Mouse (Mus musculus): ENCODE measurements around the gene Ctnnb1. TPM values are rescaled to one million over a fixed set of nuclear protein-coding genes. Genes with fewer than 3 reads are reported as not detected.
A peak's percentile ranks its signal among the peaks of the same experiment; 100 is the strongest.

Gene Ctnnb1
- total and polyA plus RNA-seq, 2 experiments from 2014 or later: 287 to 986 TPM

GRCm38 (mm10) chr9:120932797-120933586 lies 4.0 kb downstream of the Ctnnb1 start:
- Histone ChIP-seq H3K4me3 (ENCODE audit: low read length) (peak overlapping the region; percentile 86), H3K4me1 (ENCODE audit: insufficient read depth, low read length) (peaks cover 26% of the 10 kb centered on the region), H3K9ac (replicated peaks; ENCODE audit: low read length) (peak overlapping the region; percentile 91), H3K4me2 (ENCODE audit: low read depth, low read length) (peak overlapping the region; percentile 65), H3K36me3 (ENCODE audit: insufficient read depth, low read length) (no peaks in the 10 kb centered on the region), H3K27ac (peak overlapping the region; percentile 95), H3K27me3 (ENCODE audit: insufficient read depth, low read length) (no peaks in the 10 kb centered on the region), H3K9me3 (ENCODE audit: low read length) (no peaks in the 10 kb centered on the region)
- TF ChIP-seq CTCF (IDR thresholded peaks at IDR 0.05; ENCODE audit: low read depth): no peak
- DNase-seq (ENCODE audit: low spot score) (peak; percentile 99), ATAC-seq (peak; percentile 92)
- WGBS: 7% methylated on average over 72 of the region's 78 CpGs

DNA sequence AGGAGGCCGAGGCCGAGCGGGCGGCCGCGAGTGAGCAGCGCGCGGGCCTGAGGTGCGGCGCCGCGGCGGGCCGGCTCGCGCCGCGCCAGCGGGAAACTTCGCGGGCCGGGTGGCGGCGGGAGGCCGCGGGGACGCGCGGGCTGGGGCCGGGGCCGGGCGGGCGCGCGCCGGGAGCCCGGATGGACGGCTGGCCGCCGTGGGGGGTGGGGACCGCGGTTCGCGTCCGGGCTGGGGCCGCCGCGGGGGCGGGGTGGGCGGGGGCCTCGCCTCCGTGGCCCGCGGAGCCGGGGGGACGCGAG lies 4.5 kb downstream of the Ctnnb1 start:
- H3K27ac ChIP-seq: peak overlapping the region; percentile 95
- TF ChIP-seq CTCF (IDR thresholded peaks at IDR 0.05; ENCODE audit: low read depth): no peak
- H3K4me3 ChIP-seq (ENCODE audit: low read length): peak overlapping the region; percentile 86
- WGBS: under 1% methylated on average over 48 of the region's 58 CpGs
- ATAC-seq (no peak), DNase-seq (ENCODE audit: low spot score) (no peak)
- no peaks in the 10 kb centered on the region for H3K36me3 ChIP-seq (ENCODE audit: insufficient read depth, low read length)
- H3K4me1 ChIP-seq (ENCODE audit: insufficient read depth, low read length): peaks cover 26% of the 10 kb centered on the region
- peak overlapping the region; percentile 65 for H3K4me2 ChIP-seq (ENCODE audit: low read depth, low read length)
- no peaks in the 10 kb centered on the region for H3K27me3 ChIP-seq (ENCODE audit: insufficient read depth, low read length)
- no peaks in the 10 kb centered on the region for H3K9me3 ChIP-seq (ENCODE audit: low read length)
- peak overlapping the region; percentile 91 for H3K9ac ChIP-seq (replicated peaks; ENCODE audit: low read length)

DNA sequence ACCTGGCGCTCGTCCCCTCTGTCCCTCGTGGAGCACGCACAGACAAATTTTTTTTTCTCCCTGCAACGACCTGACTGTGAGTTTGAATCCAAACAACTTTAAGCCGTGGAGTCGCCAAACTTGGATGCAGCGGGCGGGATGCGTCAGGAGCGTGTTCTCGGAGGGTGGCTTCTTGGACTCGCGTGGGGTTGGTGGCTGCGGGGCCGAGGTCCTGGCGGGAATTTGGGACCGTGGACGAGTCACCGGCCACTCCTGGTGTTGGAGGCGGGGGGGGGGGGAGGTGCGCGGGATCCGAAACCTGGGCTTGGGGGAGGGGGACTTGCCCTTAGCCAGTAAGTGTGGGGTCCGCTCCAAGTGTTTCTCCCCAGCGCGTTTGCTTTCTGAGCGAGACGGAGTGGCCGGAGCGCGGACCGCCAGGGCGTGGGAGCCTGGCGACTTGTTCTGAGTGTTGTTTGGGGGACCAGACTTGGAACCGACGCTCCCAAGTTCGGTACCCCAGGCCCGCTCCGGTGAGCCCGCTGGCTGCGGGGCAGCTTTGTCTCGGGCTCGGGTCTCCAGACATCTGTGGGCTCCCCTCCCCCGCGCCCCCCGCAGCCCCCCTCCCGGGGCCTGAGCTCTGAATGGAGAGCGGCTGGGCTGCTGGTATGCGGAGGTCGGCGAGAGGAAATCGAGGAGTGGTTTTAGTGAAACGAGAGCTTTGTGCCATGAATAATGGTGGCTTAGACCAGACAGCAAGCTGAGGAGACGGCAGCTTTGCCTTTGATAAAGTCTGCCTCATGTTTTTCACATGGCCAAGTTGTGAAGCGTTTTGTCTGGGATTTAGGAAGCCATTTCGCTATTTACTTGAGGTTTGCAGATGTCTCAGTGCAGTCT lies 5.1 kb downstream of the Ctnnb1 start:
- no peaks in the 10 kb centered on the region for H3K9me3 ChIP-seq (ENCODE audit: low read length)
- H3K4me3 ChIP-seq (ENCODE audit: low read length): peak overlapping the region; percentile 86
- DNase-seq (ENCODE audit: low spot score) (peak; percentile 63), ATAC-seq (peak; percentile 36; the same call in 1 of the 2 replicates)
- peak overlapping the region; percentile 95 for H3K27ac ChIP-seq
- peaks cover 26% of the 10 kb centered on the region for H3K4me1 ChIP-seq (ENCODE audit: insufficient read depth, low read length)
- H3K9ac ChIP-seq (replicated peaks; ENCODE audit: low read length): peak overlapping the region; percentile 91
- peak overlapping the region; percentile 65 for H3K4me2 ChIP-seq (ENCODE audit: low read depth, low read length)
- under 1% methylated on average over 55 of the region's 57 CpGs for WGBS
- no peaks in the 10 kb centered on the region for H3K27me3 ChIP-seq (ENCODE audit: insufficient read depth, low read length)
- no peak for TF ChIP-seq CTCF (IDR thresholded peaks at IDR 0.05; ENCODE audit: low read depth)
- H3K36me3 ChIP-seq (ENCODE audit: insufficient read depth, low read length): no peaks in the 10 kb centered on the region

- Histone ChIP-seq H3K4me2 (ENCODE audit: low read depth, low read length) (peak overlapping the region; percentile 65), H3K36me3 (ENCODE audit: insufficient read depth, low read length) (no peaks in the 10 kb centered on the region), H3K9me3 (ENCODE audit: low read length) (no peaks in the 10 kb centered on the region), H3K9ac (replicated peaks; ENCODE audit: low read length) (peak overlapping the region; percentile 91), H3K4me3 (ENCODE audit: low read length) (peak overlapping the region; percentile 86), H3K27me3 (ENCODE audit: insufficient read depth, low read length) (no peaks in the 10 kb centered on the region), H3K27ac (peak overlapping the region; percentile 95; the same call in 1 of the 2 replicates), H3K4me1 (ENCODE audit: insufficient read depth, low read length) (peaks cover 30% of the 10 kb centered on the region)
- 9% methylated on average over 14 of the region's 14 CpGs for WGBS
- DNase-seq (ENCODE audit: low spot score) (no peak), ATAC-seq (no peak)
- no peak for TF ChIP-seq CTCF (IDR thresholded peaks at IDR 0.05; ENCODE audit: low read depth)
These were observed 6.0 kb downstream of the Ctnnb1 start for GRCm38 (mm10) chr9:120934821-120935633.

- TF ChIP-seq CTCF (IDR thresholded peaks at IDR 0.05; ENCODE audit: low read depth): no peak
These were observed 6.6 kb downstream of the Ctnnb1 start for GRCm38 (mm10) chr9:120935634-120935922.

GRCm38 (mm10) chr9:120936351-120936750 lies 7.3 kb downstream of the Ctnnb1 start:
- Histone ChIP-seq H3K4me1 (ENCODE audit: insufficient read depth, low read length) (peaks cover 30% of the 10 kb centered on the region), H3K27me3 (ENCODE audit: insufficient read depth, low read length) (no peaks in the 10 kb centered on the region), H3K4me2 (ENCODE audit: low read depth, low read length) (peak overlapping the region; percentile 65), H3K36me3 (ENCODE audit: insufficient read depth, low read length) (no peaks in the 10 kb centered on the region), H3K9ac (replicated peaks; ENCODE audit: low read length) (no peak overlapping the region; the same call in 1 of the 2 replicates), H3K9me3 (ENCODE audit: low read length) (no peaks in the 10 kb centered on the region), H3K4me3 (ENCODE audit: low read length) (peak overlapping the region; percentile 86), H3K27ac (no peak overlapping the region)
- ATAC-seq: no peak
- WGBS: 10% methylated on average over 8 of the region's 8 CpGs
- peak; percentile 88 for DNase-seq (ENCODE audit: low spot score)
- peak; percentile 85 for TF ChIP-seq CTCF (IDR thresholded peaks at IDR 0.05; ENCODE audit: low read depth)

More at GRCm38 (mm10) chr9:120935634-120935922, 6.6 kb downstream of the Ctnnb1 start:
- DNase-seq (ENCODE audit: low spot score): no peak
- peaks cover 30% of the 10 kb centered on the region for H3K4me1 ChIP-seq (ENCODE audit: insufficient read depth, low read length)
- H3K27me3 ChIP-seq (ENCODE audit: insufficient read depth, low read length): no peaks in the 10 kb centered on the region
- WGBS: 12% methylated on average over 4 of the region's 4 CpGs
- peak overlapping the region; percentile 86 for H3K4me3 ChIP-seq (ENCODE audit: low read length)
- ATAC-seq: no peak
- peak overlapping the region; percentile 65 for H3K4me2 ChIP-seq (ENCODE audit: low read depth, low read length)
- no peaks in the 10 kb centered on the region for H3K36me3 ChIP-seq (ENCODE audit: insufficient read depth, low read length)
- H3K9ac ChIP-seq (replicated peaks; ENCODE audit: low read length): 0 out of 2 replicates have a peak overlapping the region, but pooled peaks have one; percentile 91
- no peak overlapping the region for H3K27ac ChIP-seq
- no peaks in the 10 kb centered on the region for H3K9me3 ChIP-seq (ENCODE audit: low read length)

Measured in hindbrain, postnatal 0 days (tissue).